Mouse (Mus musculus) thymus, postnatal 10 days (tissue): Measurements from ENCODE around the gene Rps6ka2.
"Not testable (repeated sequence)": the region's sequence is repeated elsewhere in the genome, so short reads cannot be mapped to it uniquely, and the experiment has no call there.

Source experiments
- DNase-seq, 2 experiments: peaks; one replicate each; pipeline ENCODE4 v3.0.0; 2021; ENCODE audit warnings: low spot score in 2 of 2

Gene Rps6ka2

GRCm38 (mm10) chr17:7269151-7269806 lies 99.4 kb downstream of the Rps6ka2 start:
- DNase-seq, result no peak

GRCm38 (mm10) chr17:7270506-7270905 lies 100.6 kb downstream of the Rps6ka2 start:
- DNase-seq, result no peak

GRCm38 (mm10) chr17:7271522-7272134 lies 101.7 kb downstream of the Rps6ka2 start:
- no peak for DNase-seq

GRCm38 (mm10) chr17:7273054-7273453 lies 103.1 kb downstream of the Rps6ka2 start:
- no peak for DNase-seq

- DNase-seq, result no peak
Measured at GRCm38 (mm10) chr17:7273785-7274184, 103.9 kb downstream of the Rps6ka2 start.

- no peak for DNase-seq
Measured at GRCm38 (mm10) chr17:7278702-7279242, 108.9 kb downstream of the Rps6ka2 start.

- no peak for DNase-seq
Measured at GRCm38 (mm10) chr17:7279251-7279650, 109.3 kb downstream of the Rps6ka2 start.

- no peak for DNase-seq
Measured at GRCm38 (mm10) chr17:7284297-7284910, 114.5 kb downstream of the Rps6ka2 start.

GRCm38 (mm10) chr17:7285292-7285691 lies 115.4 kb downstream of the Rps6ka2 start:
- DNase-seq, result no peak

- DNase-seq, result no peak
Measured at GRCm38 (mm10) chr17:7286422-7287050, 116.6 kb downstream of the Rps6ka2 start.

GRCm38 (mm10) chr17:7292012-7292684 lies 122.2 kb downstream of the Rps6ka2 start:
- no peak for DNase-seq

GRCm38 (mm10) chr17:7306278-7307196 lies 136.6 kb downstream of the Rps6ka2 start:
- DNase-seq, result not testable (repeated sequence)

- DNase-seq, result not testable (repeated sequence)
Measured at GRCm38 (mm10) chr17:7315693-7316382, 145.9 kb downstream of the Rps6ka2 start.

- not testable (repeated sequence) for DNase-seq
Measured at GRCm38 (mm10) chr17:7319789-7320188, 149.9 kb downstream of the Rps6ka2 start.

GRCm38 (mm10) chr17:7324346-7324745 lies 154.4 kb downstream of the Rps6ka2 start, which contains the start of gene Tcp10a:
Gene Tcp10a, plus strand, starts transcription at chr17:7324646.
- DNase-seq, result not testable (repeated sequence)

- DNase-seq, result not testable (repeated sequence)
Measured at GRCm38 (mm10) chr17:7326415-7326814, 156.5 kb downstream of the Rps6ka2 start.

- not testable (repeated sequence) for DNase-seq
Measured at GRCm38 (mm10) chr17:7332745-7333144, 162.8 kb downstream of the Rps6ka2 start.

GRCm38 (mm10) chr17:7337381-7337780 lies 167.5 kb downstream of the Rps6ka2 start:
- not testable (repeated sequence) for DNase-seq

GRCm38 (mm10) chr17:7348765-7349164 lies 178.8 kb downstream of the Rps6ka2 start:
- not testable (repeated sequence) for DNase-seq

- DNase-seq, result not testable (repeated sequence)
Measured at GRCm38 (mm10) chr17:7352596-7352995, 182.7 kb downstream of the Rps6ka2 start, which contains the start of gene Ttll2. Gene Ttll2, minus strand, starts transcription at chr17:7352696.
